Mouse (Mus musculus) adrenal gland, adult (tissue): ENCODE measurements at regions not wholly inside any gene's neighbourhood (a gene's known extent, or its start where the extent isn't known, plus 50 kb on each side); places are given as distances from the start of the nearest gene placed in this dataset.

Experiments
- DNase-seq, 2 experiments: peaks; one replicate each; pipeline ENCODE4 v3.0.0; 2022 to 2023; ENCODE audit warnings: low spot score in 1 of 2; ENCODE audit not compliant: inconsistent age in 2 of 2

GRCm38 (mm10) chr16:24153943-24154342 lies 165.3 kb upstream of the Bcl6 start:
- no peak for DNase-seq

GRCm38 (mm10) chr16:24151831-24152247 lies 163.2 kb upstream of the Bcl6 start:
- DNase-seq, result no peak

GRCm38 (mm10) chr16:24151178-24151725 lies 162.6 kb upstream of the Bcl6 start:
- DNase-seq, result no peak

GRCm38 (mm10) chr16:24150512-24150911 lies 161.9 kb upstream of the Bcl6 start:
- no peak for DNase-seq

- no peak for DNase-seq
Measured at GRCm38 (mm10) chr16:24149441-24149840, 160.8 kb upstream of the Bcl6 start.

GRCm38 (mm10) chr16:24143894-24144293 lies 155.2 kb upstream of the Bcl6 start:
- DNase-seq, result no peak

GRCm38 (mm10) chr16:24142915-24143541 lies 154.4 kb upstream of the Bcl6 start:
- peak in 1 of 2 experiments; percentile 66 for DNase-seq

- DNase-seq, result peak in 1 of 2 experiments; percentile 33
Measured at GRCm38 (mm10) chr16:24139109-24139508, 150.5 kb upstream of the Bcl6 start.

GRCm38 (mm10) chr16:24137266-24138033 lies 148.8 kb upstream of the Bcl6 start:
- peak in 1 of 2 experiments; percentile 32 for DNase-seq

- peak in 1 of 2 experiments; percentile 64 for DNase-seq
Measured at GRCm38 (mm10) chr16:24136483-24137148, 148.0 kb upstream of the Bcl6 start.

- DNase-seq, result peak in 1 of 2 experiments; percentile 69
Measured at GRCm38 (mm10) chr16:24135841-24136240, 147.2 kb upstream of the Bcl6 start.

GRCm38 (mm10) chr16:24135351-24135750 lies 146.7 kb upstream of the Bcl6 start:
- no peak for DNase-seq

- DNase-seq, result no peak
Measured at GRCm38 (mm10) chr16:24134486-24135050, 145.9 kb upstream of the Bcl6 start.

- no peak for DNase-seq
Measured at GRCm38 (mm10) chr16:24130646-24131045, 142.0 kb upstream of the Bcl6 start.

- no peak for DNase-seq
Measured at GRCm38 (mm10) chr16:24129701-24130100, 141.0 kb upstream of the Bcl6 start.

- peak; percentile 77 to 87 for DNase-seq
Measured at GRCm38 (mm10) chr16:24128566-24128965, 139.9 kb upstream of the Bcl6 start.

GRCm38 (mm10) chr16:24124766-24125165 lies 136.1 kb upstream of the Bcl6 start:
- DNase-seq, result peak in 1 of 2 experiments; percentile 44

- DNase-seq, result peak in 1 of 2 experiments; percentile 30
Measured at GRCm38 (mm10) chr16:24124083-24124482, 135.4 kb upstream of the Bcl6 start.

GRCm38 (mm10) chr16:24121633-24122032 lies 133.0 kb upstream of the Bcl6 start:
- DNase-seq, result no peak

GRCm38 (mm10) chr16:24120836-24121235 lies 132.2 kb upstream of the Bcl6 start:
- DNase-seq, result peak in 1 of 2 experiments; percentile 76

- DNase-seq, result no peak
Measured at GRCm38 (mm10) chr16:24118487-24118886, 129.8 kb upstream of the Bcl6 start.
